Mouse (Mus musculus): ENCODE measurements around the gene Bcl6b.

The Bcl6b gene

GRCm38 (mm10) chr11:70212423-70212822, 17.2 kb downstream of the Bcl6b start, which contains the start of gene Slc16a11:
Slc16a11 (plus strand) TSS chr11:70212752.
- peak in 1 of 2 experiments; percentile 52 for DNase-seq

DNA sequence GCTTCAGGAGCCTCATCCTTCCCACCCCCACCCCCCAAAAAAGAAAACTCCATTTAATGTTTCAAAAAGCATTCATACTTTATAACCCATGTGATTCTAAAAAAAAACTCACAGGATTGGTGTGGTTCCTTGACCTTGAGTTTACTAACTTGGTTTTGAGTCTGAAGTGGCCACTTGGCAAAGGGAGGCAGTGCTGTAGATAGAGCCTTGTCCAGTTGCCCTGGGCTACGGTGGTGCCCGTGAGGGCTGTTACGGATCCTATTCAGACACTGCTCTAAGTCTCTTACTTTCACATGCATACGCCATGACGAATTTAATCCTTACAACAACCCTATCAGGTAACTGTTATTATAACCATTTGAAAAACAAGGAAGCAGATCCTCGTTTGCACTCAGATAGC, 17.6 kb downstream of the Bcl6b start:
- no peak for DNase-seq

- no peak for DNase-seq
Measured at GRCm38 (mm10) chr11:70210681-70211080, 18.9 kb downstream of the Bcl6b start.

DNA sequence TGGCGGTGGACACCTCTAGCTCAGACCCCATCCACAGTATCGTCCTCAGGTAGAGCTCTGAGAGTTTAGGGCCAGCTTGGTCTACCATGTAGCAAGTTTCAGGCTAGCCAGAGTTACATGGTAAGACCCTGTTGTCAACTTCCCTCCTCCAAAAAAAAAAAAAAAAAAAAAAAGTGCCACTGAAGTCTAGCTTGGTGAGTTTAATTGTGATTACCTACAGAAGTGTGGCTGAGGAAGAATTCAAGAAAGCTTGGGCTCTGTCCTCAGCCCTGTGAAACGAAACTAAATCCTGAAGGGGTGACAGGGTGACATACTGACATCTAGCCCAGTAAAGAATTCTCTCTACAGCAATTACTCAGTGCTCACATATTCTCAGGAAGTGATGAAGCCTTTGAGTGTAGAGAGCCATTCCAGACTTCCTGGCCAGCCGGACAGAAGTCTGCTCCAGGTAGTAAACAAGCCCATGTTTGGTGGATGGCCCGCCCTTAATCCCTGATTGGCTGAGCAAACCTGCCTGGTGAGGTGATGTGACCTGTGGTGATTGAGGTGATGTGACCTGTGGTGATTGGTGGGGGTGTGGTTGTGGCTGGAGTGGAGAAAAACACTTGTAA, 20.7 kb downstream of the Bcl6b start:
- peak in 1 of 2 experiments; percentile 57 for DNase-seq

- DNase-seq: no peak
Measured at GRCm38 (mm10) chr11:70207283-70207682, 22.3 kb downstream of the Bcl6b start.

DNA sequence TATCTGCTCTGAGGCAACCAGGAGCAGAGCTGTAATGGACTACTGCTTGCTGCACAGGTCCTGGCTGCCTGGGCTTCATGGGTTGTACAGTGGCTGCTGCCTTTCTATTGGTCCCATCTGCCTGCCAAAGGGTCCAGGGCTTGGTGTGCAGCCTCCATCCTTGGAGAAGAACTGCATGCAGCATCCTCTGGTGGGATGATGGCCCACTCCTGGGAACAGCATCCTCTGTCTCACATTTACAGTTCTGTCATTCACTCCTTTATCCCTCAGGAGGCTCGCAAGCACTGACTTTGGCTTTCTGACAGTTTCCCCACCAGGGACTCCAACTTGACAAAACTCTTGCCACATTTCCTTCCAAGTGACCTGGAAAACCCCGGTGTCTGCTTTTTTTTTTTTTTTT, 22.8 kb downstream of the Bcl6b start:
- no peak for DNase-seq

DNA sequence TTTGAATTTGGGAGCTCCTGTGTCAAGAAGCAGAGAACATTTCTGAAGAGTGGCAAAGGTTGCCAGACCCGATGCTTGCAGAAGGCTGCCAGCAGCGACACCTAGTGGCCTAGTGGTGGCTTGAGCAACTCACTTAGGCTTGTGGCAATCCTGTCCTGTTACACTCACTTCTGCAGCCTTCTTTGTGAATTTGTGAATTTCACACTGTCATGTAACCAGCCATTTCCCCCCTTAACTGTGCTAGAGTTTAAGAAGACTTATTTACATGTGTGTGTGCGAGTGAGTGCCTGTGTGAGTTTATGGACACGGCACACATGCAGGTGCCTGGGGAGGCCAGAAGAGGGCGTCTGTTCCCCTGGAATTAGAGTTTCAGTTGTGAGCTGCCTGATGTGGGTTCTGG, 27.9 kb downstream of the Bcl6b start:
- peak; percentile 91 to 95 for DNase-seq

GRCm38 (mm10) chr11:70200036-70200608, 29.5 kb downstream of the Bcl6b start:
- peak in 1 of 2 experiments; percentile 67 for DNase-seq

DNA sequence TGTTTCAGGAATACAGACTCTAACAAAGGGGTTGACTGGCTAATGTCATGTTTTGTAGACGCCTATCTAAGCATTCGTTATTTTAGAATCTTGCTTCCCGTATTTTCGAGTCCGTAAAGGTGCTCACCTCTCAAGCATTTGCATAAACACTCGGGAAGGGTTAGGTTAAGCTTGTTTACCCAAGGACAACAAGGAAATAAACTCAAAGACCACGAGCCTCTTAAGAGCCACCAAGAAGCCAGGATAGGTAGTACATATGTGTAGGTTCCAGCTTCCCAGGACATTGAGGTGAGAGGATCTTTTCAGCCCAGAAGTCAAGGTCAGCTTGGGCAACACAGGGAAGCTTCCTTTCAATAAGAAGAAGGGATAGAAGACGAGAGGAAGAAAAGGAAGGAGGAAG, 30.5 kb downstream of the Bcl6b start:
- no peak for DNase-seq

DNA sequence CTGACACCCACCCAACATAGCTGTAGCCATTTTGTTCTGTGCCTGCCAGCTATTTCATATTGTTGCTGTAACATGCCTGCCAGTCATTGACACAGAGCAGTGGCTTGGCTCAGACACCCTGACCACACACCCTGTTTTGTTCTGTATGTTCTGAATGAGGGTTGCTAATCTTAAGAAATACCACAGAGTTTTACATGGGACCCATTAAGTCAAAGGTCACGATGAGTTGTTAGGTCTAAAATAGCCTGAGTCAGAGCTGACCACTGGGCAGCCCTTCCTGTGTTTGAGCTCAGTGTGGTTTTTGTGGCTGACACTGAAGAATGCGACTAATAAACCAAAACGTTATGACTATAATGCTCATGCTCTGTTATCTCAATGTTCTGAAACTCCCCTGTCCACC, 31.3 kb downstream of the Bcl6b start:
- DNase-seq: peak in 1 of 2 experiments; percentile 22

- DNase-seq: peak in 1 of 2 experiments; percentile 46
Measured at GRCm38 (mm10) chr11:70193354-70194285, 36.0 kb downstream of the Bcl6b start.

DNA sequence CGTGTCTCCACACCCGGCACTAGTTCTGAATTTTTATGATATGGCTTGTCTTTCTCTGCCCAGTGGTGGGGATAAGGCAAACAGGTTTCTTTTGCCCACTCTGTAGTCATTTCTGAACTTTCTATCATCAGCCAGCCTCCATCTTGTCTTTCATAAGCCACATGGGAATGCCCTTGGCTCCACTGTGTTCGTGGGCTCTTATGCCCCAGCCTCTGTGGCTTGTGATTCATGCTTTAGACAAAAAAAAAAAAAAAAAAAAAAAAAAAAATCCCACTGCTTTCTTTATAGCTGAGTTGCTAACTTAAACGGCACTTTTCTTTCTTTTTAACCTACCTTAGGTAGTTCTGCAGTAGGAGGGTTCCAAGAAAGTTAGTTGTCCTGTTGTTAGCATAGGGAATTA, 37.4 kb downstream of the Bcl6b start:
- no peak for DNase-seq

GRCm38 (mm10) chr11:70191188-70191587, 38.4 kb downstream of the Bcl6b start:
- DNase-seq: peak in 1 of 2 experiments; percentile 15

GRCm38 (mm10) chr11:70189319-70190134, 40.1 kb downstream of the Bcl6b start:
- DNase-seq: peak in 1 of 2 experiments; percentile 40

GRCm38 (mm10) chr11:70185120-70185519, 44.5 kb downstream of the Bcl6b start:
- DNase-seq: no peak

DNA sequence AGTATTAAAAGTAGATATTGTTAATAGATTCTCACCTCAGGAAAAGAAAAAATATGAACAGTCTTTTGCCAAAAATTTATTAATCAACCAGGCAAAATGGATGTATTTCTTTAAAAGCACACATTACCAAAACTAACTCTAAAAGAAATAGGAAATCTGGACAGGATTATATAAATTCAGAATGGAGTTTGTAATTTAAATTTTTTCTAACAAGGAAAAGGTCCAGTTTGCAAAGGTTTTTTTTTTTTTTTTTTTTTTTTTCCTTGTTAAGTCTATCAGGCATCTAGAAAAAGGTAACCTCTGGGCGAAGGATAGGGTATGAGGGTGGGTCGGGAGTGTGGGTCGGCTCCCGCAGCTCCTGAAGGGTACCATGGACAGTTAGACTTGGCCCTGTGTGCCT, 49.1 kb downstream of the Bcl6b start:
- no peak for DNase-seq

DNA sequence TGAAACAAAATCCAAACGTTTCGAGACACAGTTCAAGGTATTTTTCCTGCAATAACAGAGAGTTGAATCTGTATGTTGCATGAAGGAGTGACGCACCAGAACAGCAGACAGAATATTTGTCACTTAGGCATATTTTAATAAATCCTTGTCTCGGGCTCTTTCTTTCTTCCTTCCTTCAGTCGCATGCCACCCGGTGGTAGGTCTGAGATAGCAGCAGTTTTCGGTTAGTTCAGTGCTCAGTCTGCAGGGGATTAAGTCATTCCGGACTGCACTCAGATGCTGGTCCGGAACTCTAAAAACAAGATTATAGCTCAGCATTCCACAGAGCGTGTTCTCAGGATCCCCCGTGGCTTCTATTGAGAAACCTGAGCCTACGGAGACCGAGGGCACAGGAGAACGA, 50.2 kb downstream of the Bcl6b start:
- DNase-seq: peak in 1 of 2 experiments; percentile 35

DNA sequence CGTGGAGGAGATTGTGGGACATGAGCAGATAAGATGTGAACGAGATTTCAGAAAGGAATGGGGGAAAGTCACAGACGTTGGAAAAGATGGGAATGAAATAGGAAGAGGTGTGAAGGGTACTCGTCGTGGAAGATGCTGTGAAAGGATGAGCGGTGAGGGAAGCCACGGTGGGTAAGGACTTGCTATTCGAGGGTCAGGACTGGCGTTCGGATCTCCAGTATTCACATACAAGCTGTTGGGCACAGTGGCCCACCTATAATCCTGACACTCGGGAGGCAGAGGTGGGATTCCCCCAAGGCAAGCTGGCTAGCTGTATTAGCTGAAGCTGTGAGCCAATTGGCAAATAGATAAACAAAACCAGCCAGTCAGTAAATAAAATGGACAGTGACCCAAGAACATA, 50.8 kb downstream of the Bcl6b start:
- DNase-seq: no peak

GRCm38 (mm10) chr11:70178311-70178710, 51.3 kb downstream of the Bcl6b start:
- no peak for DNase-seq

DNA sequence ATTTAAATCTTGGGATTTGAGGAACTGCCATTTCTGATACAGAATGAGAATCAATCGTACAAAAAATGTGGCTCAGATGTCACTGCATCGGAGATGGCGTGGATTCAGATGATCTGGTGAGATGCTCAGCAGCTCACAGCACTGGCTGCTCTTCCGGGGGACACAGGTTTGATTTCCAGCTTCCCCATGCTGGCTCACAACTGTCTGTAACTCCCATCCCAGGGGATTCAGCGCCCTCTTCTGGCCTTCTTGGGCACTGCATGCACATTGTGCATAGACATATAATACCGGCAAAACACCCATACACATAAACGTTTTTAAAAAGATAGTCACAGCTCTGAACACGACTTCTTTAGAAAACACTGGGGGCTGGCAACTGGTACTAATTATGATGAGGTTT, 52.0 kb downstream of the Bcl6b start:
- peak in 1 of 2 experiments; percentile 34 for DNase-seq

DNA sequence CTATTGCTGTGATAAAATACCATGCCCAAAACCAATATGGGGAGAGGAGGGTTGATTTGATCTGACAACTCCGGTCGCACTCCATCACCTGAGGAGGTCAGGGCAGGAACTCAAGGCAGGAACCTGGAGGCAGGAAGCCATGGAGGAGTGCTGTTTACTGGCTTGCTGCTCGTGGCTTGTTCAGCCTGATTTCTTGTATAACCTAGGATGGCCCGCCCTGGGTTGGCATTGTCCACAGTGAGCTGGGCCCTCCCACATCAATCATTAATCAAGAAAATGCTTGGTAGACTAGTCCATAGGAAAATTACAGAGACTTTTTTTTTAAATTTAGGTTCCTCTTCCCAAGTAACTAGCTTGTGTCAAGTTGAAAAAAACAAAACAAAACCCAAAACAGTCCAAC, 55.1 kb downstream of the Bcl6b start:
- DNase-seq: peak; percentile 73 to 89
